Mouse (Mus musculus) embryonic fibroblast, embryonic 13.5 days (primary cell): Measurements from ENCODE around the gene Hand2.

Experiments used
- CTCF ChIP-seq: IDR thresholded peaks from 2 replicates; pipeline ENCODE4 v1.5.1; 2011; ENCODE audit warnings: mild to moderate bottlenecking, control low read depth, low read length, moderate library complexity, borderline replicate concordance; ENCODE audit not compliant: insufficient read depth
- POLR2A ChIP-seq: IDR thresholded peaks from 2 replicates; pipeline ENCODE4 v1.6.1; 2011; ENCODE audit warnings: low read depth, mild to moderate bottlenecking, control low read depth, low read length, moderate library complexity

GRCm38 (mm10) chr8:57361003-57361805 is 40.4 kb downstream of the Hand2 start:
- no peak for TF ChIP-seq CTCF
- no peak for TF ChIP-seq POLR2A
